Mouse (Mus musculus) myocyte (in vitro differentiated cells): Measurements from ENCODE around the gene Nfe2l1.

Experiments used
- E2F4 ChIP-seq: IDR thresholded peaks from one replicate; pipeline ENCODE4 v1.6.1; 2011; ENCODE audit warnings: mild to moderate bottlenecking, control low read depth, moderate library complexity; ENCODE audit not compliant: insufficient read depth
- MAX ChIP-seq: IDR thresholded peaks from one replicate; pipeline ENCODE4 v1.6.1; 2011; ENCODE audit warnings: low read depth, mild to moderate bottlenecking, control low read depth
- MYOG ChIP-seq, 3 experiments: IDR thresholded peaks; one replicate each; pipeline ENCODE4 v1.6.1; 2011; ENCODE audit warnings: control low read depth in 2 of 3, low read depth in 2 of 3, mild to moderate bottlenecking in 2 of 3; ENCODE audit not compliant: insufficient read length in 2 of 3, control insufficient read depth in 1 of 3, insufficient read depth in 1 of 3
- POLR2A ChIP-seq: IDR thresholded peaks from one replicate; pipeline ENCODE4 v1.6.1; 2011; ENCODE audit warnings: low read depth, mild to moderate bottlenecking, control low read depth, moderate library complexity; ENCODE audit not compliant: insufficient read length
- POLR2AphosphoS2 ChIP-seq: IDR thresholded peaks from one replicate; pipeline ENCODE4 v1.6.1; 2011; ENCODE audit warnings: low read depth, control low read depth; ENCODE audit not compliant: insufficient read length
- USF1 ChIP-seq: IDR thresholded peaks from one replicate; pipeline ENCODE4 v1.6.1; 2011; ENCODE audit warnings: low read depth, mild to moderate bottlenecking, control low read depth, moderate library complexity

DNA sequence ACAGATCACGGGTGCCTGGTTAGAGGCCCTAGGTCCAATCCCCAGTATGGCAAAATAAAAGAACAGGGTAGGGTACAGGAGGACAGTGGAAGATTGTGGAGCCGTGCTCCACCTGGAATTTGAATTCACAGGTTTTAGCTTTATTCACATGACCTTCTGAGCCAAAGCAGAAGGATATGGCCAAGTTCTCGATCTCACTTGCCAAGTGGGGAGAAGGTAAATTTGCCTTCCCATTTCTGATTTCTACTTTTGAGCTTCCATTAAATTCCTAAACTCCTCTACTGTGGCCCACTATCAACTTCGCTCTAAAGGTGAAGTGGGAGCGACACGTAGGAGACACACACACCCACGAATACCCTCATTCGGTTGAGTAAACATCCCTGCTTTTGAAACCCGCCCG is 887 bp downstream of the Nfe2l1 start:
- TF ChIP-seq MYOG (IDR thresholded peaks at IDR 0.05; ENCODE audit: control insufficient read depth in 1 of 3, insufficient read depth in 1 of 3, insufficient read length in 2 of 3, low read depth in 2 of 3) = no peak
- no peak for TF ChIP-seq POLR2AphosphoS2
- TF ChIP-seq POLR2A = no peak
- TF ChIP-seq USF1 = no peak
- no peak for TF ChIP-seq MAX
- TF ChIP-seq E2F4 = no peak
